20 mouse cellular contexts compared by ENCODE assay signal in the genomic region with DNA sequence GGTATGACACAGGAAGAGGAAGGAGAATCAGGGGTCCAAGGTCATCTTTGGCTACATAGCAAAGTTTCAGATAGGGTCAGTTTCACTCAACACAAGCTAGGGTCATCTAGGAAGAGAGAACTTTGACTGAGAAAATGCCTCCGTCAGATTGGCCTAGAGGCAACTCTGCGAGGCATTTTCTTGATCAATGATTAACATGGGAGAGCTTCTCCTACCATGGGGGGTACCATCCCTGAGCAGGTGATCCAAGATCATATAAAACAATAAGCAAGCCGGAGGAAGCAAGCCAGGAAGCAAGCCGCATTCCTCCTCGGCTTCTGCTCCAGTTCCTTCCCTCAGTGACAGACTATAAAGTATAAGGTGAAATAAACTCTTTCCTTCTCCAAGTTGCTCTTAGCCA.
A peak's percentile ranks its signal among the peaks of the same experiment; 100 is the strongest.
DNase-seq lines count a peak whose midpoint lies in the region; ATAC-seq lines count a peak whose summit lies in the region.
"Had no signal": no experiment of that assay in that cellular context is flagged by ENCODE, and none has a peak within 500 bp of the region (broad histone marks: within the 10 kb centered on the region; RNA-seq: fewer than 3 reads in every experiment).

No protein-coding gene starts in this region.

- WGBS in heart, embryonic 12.5 days = 76% methylated on average over 5 of the region's 5 CpGs

- H3K27me3 ChIP-seq in heart, embryonic 12.5 days (replicated peaks) = no peaks in the 10 kb centered on the region
- H3K27me3 ChIP-seq: embryonic facial prominence, embryonic 15.5 days had no signal

- no peaks in the 10 kb centered on the region for H3K36me3 ChIP-seq in heart, embryonic 12.5 days
- H3K36me3 ChIP-seq: embryonic facial prominence, embryonic 15.5 days; forebrain, embryonic 10.5 days; hindbrain, embryonic 10.5 days had no signal

- no peaks in the 10 kb centered on the region for H3K9me3 ChIP-seq in heart, embryonic 12.5 days (replicated peaks)
- H3K9me3 ChIP-seq: embryonic facial prominence, embryonic 15.5 days; forebrain, embryonic 10.5 days; hindbrain, embryonic 10.5 days had no signal

- H3K4me2 ChIP-seq in heart, embryonic 12.5 days = no peak overlapping the region
- H3K4me2 ChIP-seq: embryonic facial prominence, embryonic 15.5 days; heart, embryonic 11.5 days; hindbrain, embryonic 14.5 days had no signal

- no peak overlapping the region for H3K27ac ChIP-seq in heart, embryonic 12.5 days (ENCODE audit: poor library complexity, severe bottlenecking)
- H3K27ac ChIP-seq: embryonic facial prominence, embryonic 15.5 days; forebrain, embryonic 10.5 days; gastrocnemius, adult 2 months; hindbrain, embryonic 10.5 days; hindbrain, embryonic 14.5 days had no signal

- H3K4me3 ChIP-seq in heart, embryonic 12.5 days = no peak overlapping the region
- H3K4me3 ChIP-seq: embryonic facial prominence, embryonic 15.5 days; erythroblast, embryonic 14.5 days; forebrain, embryonic 10.5 days; gastrocnemius, adult 2 months; hindbrain, embryonic 10.5 days had no signal

- H3K9ac ChIP-seq in heart, embryonic 12.5 days = no peak overlapping the region
- H3K9ac ChIP-seq: embryonic facial prominence, embryonic 15.5 days; hindbrain, embryonic 14.5 days had no signal

- peak; percentile 39 to 56 for DNase-seq in kidney, adult 8-10 months
- DNase-seq in kidney, postnatal 4 days = no peak
- DNase-seq in kidney, adult 9 months = peak; percentile 62
- peak; percentile 29 to 55 for DNase-seq in kidney, postnatal 36 days
- DNase-seq in layer of hippocampus, adult 8-10 months (ENCODE audit: low spot score in 2 of 2) = no peak
- DNase-seq: adrenal gland, adult 2 months; adrenal gland, postnatal 36 days; cerebellum, adult 2 months; cerebellum, postnatal 10 days; gastrocnemius, adult 2 months; gastrocnemius, postnatal 36 days; heart, adult 11 months had no signal

- no peak for ATAC-seq in heart, embryonic 12.5 days (ENCODE audit: insufficient number of reproducible peaks, low FRiP score)
- ATAC-seq: forebrain, embryonic 14.5 days had no signal

- H3K4me1 ChIP-seq in heart, embryonic 12.5 days (replicated peaks) = peaks cover 49% of the 10 kb centered on the region

Comparison
In these comparisons a context has a peak if more than half of its experiments do, and no peak if none do; other contexts are left out.
1. DNase-seq: peak in kidney, adult 8-10 months (2 of 2), kidney, adult 9 months (single experiment) and kidney, postnatal 36 days (2 of 2); none in kidney, postnatal 4 days (0 of 2) and layer of hippocampus, adult 8-10 months (0 of 2).